9 mouse cellular contexts compared by ENCODE assay signal in the genomic region with DNA sequence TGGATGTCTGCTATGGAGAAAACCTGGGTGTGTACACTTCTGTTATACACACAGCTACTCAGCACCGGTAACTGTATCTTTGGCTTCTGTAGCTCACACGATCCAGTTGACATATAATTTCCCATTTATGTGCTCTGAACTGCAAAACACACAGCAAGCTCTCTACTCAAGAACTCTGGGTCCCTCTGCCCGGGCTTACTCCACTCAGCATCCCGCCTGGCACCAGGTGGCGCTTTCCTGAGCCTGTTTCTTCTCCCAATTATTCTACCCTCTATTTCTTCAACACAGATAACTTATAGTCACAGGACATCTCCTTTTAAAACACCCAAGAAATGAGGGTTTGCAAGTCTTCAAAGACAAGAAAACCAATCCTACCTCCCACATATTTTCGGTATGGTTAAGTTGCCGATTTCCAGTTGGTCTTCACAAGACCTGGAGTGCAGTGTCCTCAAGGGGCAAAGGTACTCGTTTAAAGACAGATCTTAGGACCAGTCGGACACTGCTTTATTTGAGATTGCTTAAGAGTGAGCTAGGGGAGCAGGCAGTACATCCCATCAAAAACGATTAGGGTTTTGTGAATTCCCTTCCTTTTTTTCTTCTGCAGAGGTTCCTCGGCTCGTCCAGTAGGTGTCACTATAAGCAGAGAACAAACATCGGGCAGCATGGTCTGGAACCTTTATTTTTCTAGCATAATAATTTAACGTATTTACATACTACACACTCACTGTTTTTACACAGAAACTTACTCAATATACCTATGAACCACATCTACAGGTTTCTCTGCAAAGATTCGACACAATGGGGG. TPM values are rescaled to one million over a fixed set of nuclear protein-coding genes. Genes with fewer than 3 reads are reported as not detected.
DNase-seq lines count a peak whose midpoint lies in the region; ATAC-seq and TF ChIP-seq lines count a peak whose summit lies in the region.
"Had no signal": no experiment of that assay in that cellular context is flagged by ENCODE, and none has a peak within 500 bp of the region (broad histone marks: within the 10 kb centered on the region; RNA-seq: fewer than 3 reads in every experiment).

No protein-coding gene starts in this region.

- TF ChIP-seq POLR2A in kidney, adult 2 months (IDR thresholded peaks at IDR 0.05; ENCODE audit: low read depth, low read length): no peak

- TF ChIP-seq CTCF in kidney, adult 2 months (conservative IDR thresholded peaks at IDR 0.05; ENCODE audit: insufficient read depth, insufficient read length, low read depth, low read length): peak; percentile 54

- WGBS in kidney, adult 2 months: 34% methylated on average over 15 of the region's 15 CpGs
- 49% methylated on average over 15 of the region's 15 CpGs for WGBS in neural tube, embryonic 15.5 days

- no peak overlapping the region for H3K9ac ChIP-seq in neural tube, embryonic 15.5 days (replicated peaks)
- H3K9ac ChIP-seq: limb, embryonic 13.5 days had no signal

- ATAC-seq in CD4-positive, CD25-positive, alpha-beta regulatory T cell, adult 4 months: peak; percentile 86
- ATAC-seq in inflammation-experienced regulatory T-cells, adult 6 months: peak; percentile 74
- peak; percentile 56 for ATAC-seq in neural tube, embryonic 15.5 days (ENCODE audit: low FRiP score)

- no peak overlapping the region for H3K27ac ChIP-seq in kidney, adult 2 months (ENCODE audit: insufficient read depth, low read depth, low read length)
- H3K27ac ChIP-seq in neural tube, embryonic 15.5 days (replicated peaks): no peak overlapping the region
- H3K27ac ChIP-seq: limb, embryonic 13.5 days had no signal

- H3K27me3 ChIP-seq in kidney, adult 2 months (replicated peaks; ENCODE audit: control insufficient read depth, insufficient read depth, low read length): no peaks in the 10 kb centered on the region
- no peaks in the 10 kb centered on the region for H3K27me3 ChIP-seq in neural tube, embryonic 15.5 days (replicated peaks)
- H3K27me3 ChIP-seq: limb, embryonic 13.5 days had no signal

- H3K4me2 ChIP-seq in neural tube, embryonic 15.5 days: no peak overlapping the region
- H3K4me2 ChIP-seq: limb, embryonic 13.5 days had no signal

- peak; percentile 41 for DNase-seq in kidney, adult 2 months
- no peak for DNase-seq in kidney, adult 11 months
- DNase-seq in ZHBTc4 (ENCODE audit: low read depth, low spot score): peak; percentile 45
- no peak for DNase-seq in spleen, postnatal 10 days (ENCODE audit: low spot score in 2 of 2)
- no peak for DNase-seq in gastrocnemius, postnatal 10 days

- no peaks in the 10 kb centered on the region for H3K36me3 ChIP-seq in kidney, adult 2 months (ENCODE audit: control insufficient read depth, insufficient read depth, low read length)
- peaks cover 15% of the 10 kb centered on the region; the same call in 1 of the 2 replicates for H3K36me3 ChIP-seq in neural tube, embryonic 15.5 days

- H3K9me3 ChIP-seq in neural tube, embryonic 15.5 days (replicated peaks): no peaks in the 10 kb centered on the region
- H3K9me3 ChIP-seq: limb, embryonic 13.5 days had no signal

- no peak overlapping the region for H3K4me3 ChIP-seq in kidney, adult 2 months (ENCODE audit: insufficient read depth, low read depth, low read length)
- H3K4me3 ChIP-seq in neural tube, embryonic 15.5 days (replicated peaks): no peak overlapping the region
- H3K4me3 ChIP-seq: limb, embryonic 13.5 days had no signal

- H3K4me1 ChIP-seq in kidney, adult 2 months (ENCODE audit: control insufficient read depth, insufficient read depth, low read length): peaks cover 4% of the 10 kb centered on the region; the same call in 1 of the 2 replicates
- peaks cover 22% of the 10 kb centered on the region for H3K4me1 ChIP-seq in neural tube, embryonic 15.5 days

RNA-seq across cellular contexts. Expression of a gene that starts 26.6 kb away (rescaled TPM):
- 13.8 and 16.2 TPM in 2 replicates for polyA plus RNA-seq in kidney, adult 2 months (2012; rRNA removed)
- under 1 TPM; 0.56 to 0.60 TPM for polyA plus RNA-seq in CD4-positive, CD25-positive, alpha-beta regulatory T cell, adult 4 months (2017; shearing (Covaris generic))
- under 1 TPM; 0.44 to 0.57 (median 0.52) TPM for polyA plus RNA-seq in inflammation-experienced regulatory T-cells, adult 6 months (2017; shearing (Covaris generic))
- polyA plus RNA-seq in neural tube, embryonic 15.5 days (2015; fragmentation: Nextera tagmentation; extraction: Ambion mirVana): 43.3 and 53.7 TPM in 2 replicates
- total RNA-seq in gastrocnemius, postnatal 10 days (2021): 10 to 100 TPM; 52.1 to 62.3 TPM

Comparison
In these comparisons a context has a peak if more than half of its experiments do, and no peak if none do; other contexts are left out.
1. DNase-seq: peak in kidney, adult 2 months (single experiment) and ZHBTc4 (single experiment); none in kidney, adult 11 months (single experiment), spleen, postnatal 10 days (0 of 2) and gastrocnemius, postnatal 10 days (single experiment).
2. Peak in every context shown above with its lines, with median percentiles within 50 percentile points of each other: ATAC-seq.